Mouse (Mus musculus): Measurements from ENCODE around the gene Cadm1.

DNA sequence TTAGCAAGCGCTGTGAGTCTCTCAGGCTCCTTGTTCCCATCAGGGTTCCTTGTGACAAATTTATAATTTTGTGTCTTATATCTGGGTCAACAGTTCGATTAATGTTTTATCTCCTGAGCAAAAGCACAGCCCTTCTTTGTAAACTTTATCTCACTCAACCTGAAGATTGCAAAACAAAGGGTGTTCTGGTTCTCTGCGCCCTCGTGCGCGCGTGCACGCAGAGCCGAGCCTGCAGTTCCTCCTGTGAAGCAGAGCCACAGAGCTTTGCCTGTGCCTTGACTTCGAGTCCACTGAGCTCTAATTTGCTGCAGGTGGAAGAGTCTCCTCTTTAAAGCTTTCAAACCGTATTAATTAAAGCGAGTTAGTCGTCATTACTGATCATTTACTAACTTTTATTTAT, 162.9 kb downstream of the Cadm1 start:
- TF ChIP-seq CTCF (IDR thresholded peaks at IDR 0.05; ENCODE audit: low read depth) (no peak), EP300 (IDR thresholded peaks at IDR 0.05; ENCODE audit: low read depth) (no peak)

Measured in liver, postnatal 0 days (tissue).